ENCODE assay signal across 9 mouse cellular contexts in genomic region chr3:107986041-107986562, GRCm38 (mm10). TPM values are rescaled to one million over a fixed set of nuclear protein-coding genes. Genes with fewer than 3 reads are reported as not detected.
DNase-seq lines count a peak whose midpoint lies in the region; ATAC-seq lines count a peak whose summit lies in the region.
"Had no signal": no experiment of that assay in that cellular context is flagged by ENCODE, and none has a peak within 500 bp of the region (broad histone marks: within the 10 kb centered on the region; RNA-seq: fewer than 3 reads in every experiment).

TSS of gene Gstm2 (minus strand) at chr3:107986453.

- no peaks in the 10 kb centered on the region for H3K27me3 ChIP-seq in heart, embryonic 14.5 days (ENCODE audit: control insufficient read depth, insufficient read depth, low read length)
- no peaks in the 10 kb centered on the region for H3K27me3 ChIP-seq in limb, embryonic 10.5 days (ENCODE audit: low read depth, poor library complexity, severe bottlenecking)

- H3K4me2 ChIP-seq in heart, embryonic 14.5 days (ENCODE audit: low read length), result peak within 1 kb of the TSS; percentile 52

- H3K27ac ChIP-seq in heart, embryonic 14.5 days (replicated peaks in 1 of 2; ENCODE audit: control insufficient read depth in 1 of 2, insufficient read depth in 1 of 2, low read depth in 2 of 2, low read length in 2 of 2), result peak within 1 kb of the TSS; percentile 22 to 66; a peak in 3 of 4 replicates
- 0 out of 2 replicates have a peak within 1 kb of the TSS, but pooled peaks have one; percentile 54 for H3K27ac ChIP-seq in limb, embryonic 10.5 days

- peak within 1 kb of the TSS; percentile 13; the same call in 1 of the 2 replicates for H3K9ac ChIP-seq in heart, embryonic 14.5 days (ENCODE audit: low read length)

- DNase-seq in layer of hippocampus, adult 8-10 months (ENCODE audit: low spot score in 2 of 2), result peak; percentile 28 to 47
- no peak for DNase-seq in layer of hippocampus, adult 9-10 months (ENCODE audit: low spot score)
- peak; percentile 65 for DNase-seq in embryo, embryonic 11 days
- peak; percentile 37 for DNase-seq in limb, embryonic 10.5 days (ENCODE audit: low spot score)
- DNase-seq in ovary, postnatal 14 days (ENCODE audit: low spot score), result peak; percentile 48
- DNase-seq in spleen, postnatal 36 days (ENCODE audit: low spot score in 2 of 2), result no peak

- WGBS in heart, embryonic 14.5 days, result 26% methylated on average over 8 of the region's 8 CpGs
- 52% methylated on average over 8 of the region's 8 CpGs for WGBS in limb, embryonic 10.5 days

- H3K4me3 ChIP-seq in heart, embryonic 14.5 days (ENCODE audit: control insufficient read depth in 1 of 2, insufficient read depth in 1 of 2, low read depth in 1 of 2, low read length in 2 of 2), result peak within 1 kb of the TSS; percentile 18 to 26; a peak in 2 of 4 replicates
- peak within 1 kb of the TSS; percentile 35 for H3K4me3 ChIP-seq in limb, embryonic 10.5 days

- peak; percentile 77; the same call in 1 of the 2 replicates for ATAC-seq in heart, embryonic 14.5 days (ENCODE audit: insufficient number of reproducible peaks, insufficient read depth, low FRiP score, low read depth)
- no peak for ATAC-seq in erythroblast, adult 5-6 weeks (replicated peaks; ENCODE audit: low FRiP score, poor library complexity, severe bottlenecking)

- no peaks in the 10 kb centered on the region for H3K36me3 ChIP-seq in heart, embryonic 14.5 days (ENCODE audit: control insufficient read depth, insufficient read depth, low read length)
- no peaks in the 10 kb centered on the region for H3K36me3 ChIP-seq in limb, embryonic 10.5 days

- no peaks in the 10 kb centered on the region for H3K9me3 ChIP-seq in heart, embryonic 14.5 days (ENCODE audit: control insufficient read depth, low read length)
- H3K9me3 ChIP-seq in limb, embryonic 10.5 days (replicated peaks), result no peaks in the 10 kb centered on the region

- H3K4me1 ChIP-seq in heart, embryonic 14.5 days (ENCODE audit: control insufficient read depth in 2 of 2, insufficient read depth in 2 of 2, low read length in 2 of 2), result peaks cover 5 to 7% of the 10 kb centered on the region in 2 experiments
- H3K4me1 ChIP-seq in limb, embryonic 10.5 days, result peaks cover 8% of the 10 kb centered on the region

RNA-seq across cellular contexts. Expression of gene Gstm2, which starts in this region (rescaled TPM):
- 1 to 10 TPM; 3.1 to 5.0 (median 4.0) TPM for total RNA-seq in layer of hippocampus, adult 8-10 months (2022)
- polyA plus RNA-seq in heart, embryonic 14.5 days (2014; fragmentation: Nextera tagmentation; extraction: Ambion mirVana), result 59.8 and 68.2 TPM in 2 replicates
- 19.1 and 26.1 TPM in 2 replicates for polyA plus RNA-seq in limb, embryonic 10.5 days (2016; fragmentation: Nextera tagmentation; extraction: Ambion mirVana)
- 1.3 TPM in 1 of 2 replicates, not detected in the other for total RNA-seq in erythroblast, adult 5-6 weeks (2015; ENCODE audit: low replicate concordance)
- 0.60 and 2.1 TPM in 2 replicates for total RNA-seq in erythroblast, adult 5-6 weeks (2017; ENCODE audit: low replicate concordance)
- total RNA-seq: MEL had no signal

Comparison
In these comparisons a context has a peak if more than half of its experiments do, and no peak if none do; other contexts are left out.
1. DNase-seq: peak in layer of hippocampus, adult 8-10 months (2 of 2), embryo, embryonic 11 days (single experiment), limb, embryonic 10.5 days (single experiment) and ovary, postnatal 14 days (single experiment); none in layer of hippocampus, adult 9-10 months (single experiment) and spleen, postnatal 36 days (0 of 2).